Mouse (Mus musculus) erythroblast, embryonic 14.5 days (primary cell): ENCODE data around the gene Tfdp1. TPM values are rescaled to one million over a fixed set of nuclear protein-coding genes. Genes with fewer than 3 reads are reported as not detected.

ENCODE experiments used
- H3K27me3 ChIP-seq: 2 replicates; pipeline ENCODE4 v1.6.1; 2012; ENCODE audit warnings: inconsistent platforms; ENCODE audit not compliant: control insufficient read depth
- H3K36me3 ChIP-seq: 2 replicates; pipeline ENCODE4 v1.6.1; 2012; ENCODE audit warnings: mild to moderate bottlenecking, inconsistent platforms; ENCODE audit not compliant: control insufficient read depth
- H3K4me1 ChIP-seq: 2 replicates; pipeline ENCODE4 v1.6.1; 2012; ENCODE audit warnings: inconsistent platforms; ENCODE audit not compliant: control insufficient read depth
- H3K4me3 ChIP-seq: replicated peaks from 2 replicates; pipeline ENCODE3; 2012; ENCODE audit warnings: moderate library complexity, mild to moderate bottlenecking, inconsistent platforms
- H3K9me3 ChIP-seq: 2 replicates; pipeline ENCODE4 v1.6.1; 2012; ENCODE audit warnings: low read length, inconsistent platforms, mixed read lengths; ENCODE audit not compliant: control insufficient read depth
- GATA1 ChIP-seq: IDR thresholded peaks from 2 replicates; pipeline ENCODE4 v1.6.1; 2012; ENCODE audit warnings: low read length, inconsistent platforms, mixed read lengths
- TAL1 ChIP-seq: IDR thresholded peaks from 3 replicates; pipeline ENCODE4 v1.6.1; 2012; ENCODE audit warnings: low read length, inconsistent platforms, mixed read lengths
- polyA plus RNA-seq: library from polyadenylated mRNA; stranded (reverse); fragments of >175 nt; gene quantifications from 2 replicates; pipeline ENCODE4 v1.2.3, GENCODE M21; 2012

The Tfdp1 gene
- polyA plus RNA-seq = 1.4 and 2.2 TPM in 2 replicates

GRCm38 (mm10) chr8:13338255-13338860 lies at the start of gene Tfdp1:
Gene Tfdp1 (plus strand): TSS chr8:13338751.
- no peak for TF ChIP-seq TAL1
- no peak for TF ChIP-seq GATA1
- peaks cover 54% of the 10 kb centered on the region for H3K4me1 ChIP-seq
- no peaks in the 10 kb centered on the region for H3K27me3 ChIP-seq
- H3K4me3 ChIP-seq = peak within 1 kb of the TSS; percentile 91
- peaks cover 37% of the 10 kb centered on the region for H3K36me3 ChIP-seq
- H3K9me3 ChIP-seq = no peaks in the 10 kb centered on the region; the same call in 1 of the 2 replicates

- peaks cover 25% of the 10 kb centered on the region for H3K4me1 ChIP-seq
- no peak overlapping the region for H3K4me3 ChIP-seq
- H3K36me3 ChIP-seq = peaks cover 46% of the 10 kb centered on the region
- H3K27me3 ChIP-seq = no peaks in the 10 kb centered on the region
- H3K9me3 ChIP-seq = no peaks in the 10 kb centered on the region
- TF ChIP-seq TAL1 (no peak), GATA1 (no peak)
Measured at GRCm38 (mm10) chr8:13292364-13292763, 46.2 kb upstream of the Tfdp1 start.

- H3K9me3 ChIP-seq = no peaks in the 10 kb centered on the region
- no peak overlapping the region for H3K4me3 ChIP-seq
- H3K4me1 ChIP-seq = peaks cover 14% of the 10 kb centered on the region
- peaks cover 48% of the 10 kb centered on the region for H3K36me3 ChIP-seq
- TF ChIP-seq TAL1 (no peak), GATA1 (no peak)
- H3K27me3 ChIP-seq = no peaks in the 10 kb centered on the region
Measured at GRCm38 (mm10) chr8:13293677-13294470, 44.7 kb upstream of the Tfdp1 start.

DNA sequence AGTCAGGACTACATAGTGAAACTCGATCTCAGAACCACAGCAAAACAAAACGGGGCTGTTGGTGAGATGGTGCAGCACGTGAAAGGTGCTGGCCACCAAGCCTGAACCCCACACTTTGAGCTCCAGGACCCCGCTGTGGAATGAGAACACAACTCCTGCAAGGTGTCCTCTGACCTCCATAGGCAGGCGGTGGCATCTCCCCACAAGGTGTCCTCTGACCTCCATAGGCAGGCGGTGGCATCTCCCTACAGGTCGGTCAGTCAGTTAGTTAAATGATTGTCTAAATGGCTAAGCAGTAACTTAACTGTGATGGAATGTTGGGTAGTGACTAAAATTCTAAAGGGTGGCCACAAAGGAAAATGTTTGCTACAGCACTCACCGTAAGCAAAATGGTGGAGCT lies 39.0 kb upstream of the Tfdp1 start:
- peaks cover 52% of the 10 kb centered on the region for H3K36me3 ChIP-seq
- H3K27me3 ChIP-seq = no peaks in the 10 kb centered on the region
- H3K9me3 ChIP-seq = 0 out of 2 replicates have a peak, but pooled peaks cover 3% of the 10 kb centered on the region
- no peak overlapping the region for H3K4me3 ChIP-seq
- H3K4me1 ChIP-seq = no peaks in the 10 kb centered on the region
- TF ChIP-seq TAL1 (no peak), GATA1 (no peak)

DNA sequence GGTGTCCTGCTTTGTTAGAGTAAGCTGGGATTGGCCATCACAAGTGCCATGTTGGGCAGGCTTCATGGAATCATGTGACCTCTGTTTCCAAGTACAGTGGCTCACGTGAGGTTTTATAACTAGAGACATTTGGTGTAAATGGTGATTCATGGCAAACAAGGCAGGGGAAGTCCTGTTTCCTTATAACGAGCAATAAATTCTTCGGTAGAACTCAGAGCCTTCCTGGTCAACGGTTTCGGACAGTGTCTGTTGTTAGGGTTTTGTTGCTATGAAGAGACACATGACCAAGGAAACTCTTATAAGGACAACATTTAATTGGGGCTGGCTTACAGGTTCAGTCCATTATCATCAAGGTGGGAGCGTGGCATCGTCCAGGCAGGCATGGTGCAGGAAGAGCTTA lies 37.5 kb upstream of the Tfdp1 start:
- Histone ChIP-seq H3K9me3 (peaks cover 5% of the 10 kb centered on the region; the same call in 1 of the 2 replicates), H3K27me3 (no peaks in the 10 kb centered on the region), H3K4me1 (no peaks in the 10 kb centered on the region), H3K4me3 (no peak overlapping the region), H3K36me3 (peaks cover 37% of the 10 kb centered on the region)
- no peak for TF ChIP-seq GATA1

- H3K9me3 ChIP-seq = peaks cover 2% of the 10 kb centered on the region; the same call in 1 of the 2 replicates
- H3K4me1 ChIP-seq = peaks cover 4% of the 10 kb centered on the region
- H3K4me3 ChIP-seq = no peak overlapping the region
- TF ChIP-seq GATA1 (no peak), TAL1 (no peak)
- H3K36me3 ChIP-seq = peaks cover 15% of the 10 kb centered on the region
- no peaks in the 10 kb centered on the region for H3K27me3 ChIP-seq
Measured at GRCm38 (mm10) chr8:13305459-13305858, 33.1 kb upstream of the Tfdp1 start.

- H3K4me3 ChIP-seq = no peak overlapping the region
- H3K36me3 ChIP-seq = peaks cover 11% of the 10 kb centered on the region
- H3K27me3 ChIP-seq = no peaks in the 10 kb centered on the region
- peaks cover 2% of the 10 kb centered on the region; the same call in 1 of the 2 replicates for H3K9me3 ChIP-seq
- no peak for TF ChIP-seq GATA1
- H3K4me1 ChIP-seq = peaks cover 4% of the 10 kb centered on the region
Measured at GRCm38 (mm10) chr8:13305884-13306283, 32.7 kb upstream of the Tfdp1 start.

GRCm38 (mm10) chr8:13306309-13306909 lies 32.1 kb upstream of the Tfdp1 start:
- no peak overlapping the region for H3K4me3 ChIP-seq
- TF ChIP-seq TAL1 (no peak), GATA1 (no peak)
- H3K36me3 ChIP-seq = peaks cover 10% of the 10 kb centered on the region
- H3K9me3 ChIP-seq = peaks cover 2% of the 10 kb centered on the region; the same call in 1 of the 2 replicates
- H3K4me1 ChIP-seq = peaks cover 4% of the 10 kb centered on the region
- H3K27me3 ChIP-seq = no peaks in the 10 kb centered on the region

- Histone ChIP-seq H3K4me1 (peaks cover 4% of the 10 kb centered on the region), H3K4me3 (no peak overlapping the region), H3K27me3 (no peaks in the 10 kb centered on the region), H3K36me3 (peaks cover 10% of the 10 kb centered on the region), H3K9me3 (peaks cover 2% of the 10 kb centered on the region; the same call in 1 of the 2 replicates)
- no peak for TF ChIP-seq TAL1
- TF ChIP-seq GATA1 = no peak
Measured at GRCm38 (mm10) chr8:13306916-13307315, 31.6 kb upstream of the Tfdp1 start.
